Mouse (Mus musculus) frontal cortex, postnatal 25 days (tissue): ENCODE data around the gene Acer1.

Source experiments
- DNase-seq, 2 experiments: peaks; one replicate each; pipeline ENCODE4 v3.0.0; 2022; ENCODE audit warnings: low spot score in 2 of 2

Gene Acer1

GRCm38 (mm10) chr17:56989467-56990114 lies 7.7 kb upstream of the Acer1 start:
- DNase-seq, result peak in 1 of 2 experiments; percentile 4

GRCm38 (mm10) chr17:56988921-56989430 lies 7.0 kb upstream of the Acer1 start:
- DNase-seq, result no peak

GRCm38 (mm10) chr17:56988441-56988840 lies 6.5 kb upstream of the Acer1 start:
- DNase-seq, result no peak

GRCm38 (mm10) chr17:56986105-56986805 lies 4.3 kb upstream of the Acer1 start:
- DNase-seq, result no peak

- no peak for DNase-seq
These were observed 3.7 kb upstream of the Acer1 start for GRCm38 (mm10) chr17:56985656-56986055.

- no peak for DNase-seq
These were observed 3.0 kb upstream of the Acer1 start for GRCm38 (mm10) chr17:56984886-56985285.

GRCm38 (mm10) chr17:56981049-56981448 lies 877 bp downstream of the Acer1 start:
- DNase-seq, result no peak

GRCm38 (mm10) chr17:56979524-56979923 lies 2.4 kb downstream of the Acer1 start:
- no peak for DNase-seq

GRCm38 (mm10) chr17:56976531-56977390 lies 5.2 kb downstream of the Acer1 start:
- DNase-seq, result no peak

GRCm38 (mm10) chr17:56975391-56975790 lies 6.5 kb downstream of the Acer1 start:
- no peak for DNase-seq

GRCm38 (mm10) chr17:56974708-56975240 lies 7.2 kb downstream of the Acer1 start:
- no peak for DNase-seq

GRCm38 (mm10) chr17:56973956-56974707 lies 7.8 kb downstream of the Acer1 start:
- DNase-seq, result no peak

GRCm38 (mm10) chr17:56970081-56970480 lies 11.8 kb downstream of the Acer1 start:
- DNase-seq, result no peak

GRCm38 (mm10) chr17:56969321-56969720 lies 12.6 kb downstream of the Acer1 start:
- no peak for DNase-seq

GRCm38 (mm10) chr17:56963646-56964045 lies 18.3 kb downstream of the Acer1 start:
- DNase-seq, result no peak

- DNase-seq, result no peak
These were observed 19.1 kb downstream of the Acer1 start for GRCm38 (mm10) chr17:56962642-56963405.

- no peak for DNase-seq
These were observed 20.0 kb downstream of the Acer1 start for GRCm38 (mm10) chr17:56961880-56962279.

GRCm38 (mm10) chr17:56958667-56959066 lies 23.3 kb downstream of the Acer1 start:
- DNase-seq, result no peak

- DNase-seq, result no peak
These were observed 24.0 kb downstream of the Acer1 start for GRCm38 (mm10) chr17:56957763-56958429.

- DNase-seq, result no peak
These were observed 27.1 kb downstream of the Acer1 start for GRCm38 (mm10) chr17:56954871-56955270.
